Mouse (Mus musculus) G1E-ER4 (cell line): ENCODE results near the gene Rergl. TPM values are rescaled to one million over a fixed set of nuclear protein-coding genes. Genes with fewer than 3 reads are reported as not detected.

Source experiments
- GATA1 ChIP-seq: IDR thresholded peaks from one replicate; pipeline ENCODE4 v1.8.0; 2012; ENCODE audit warnings: low read length, inconsistent platforms
- polyA plus RNA-seq: library from polyadenylated mRNA; stranded (reverse); fragments of >175 nt; gene quantifications from 2 replicates; pipeline ENCODE4 v1.2.3, GENCODE M21; 2012

The Rergl gene
- not detected in 2 replicates for polyA plus RNA-seq

- TF ChIP-seq GATA1, result no peak
Observed at GRCm38 (mm10) chr6:139501876-139502275, at the start of gene Rergl. Rergl (minus strand) TSS chr6:139501976.

DNA sequence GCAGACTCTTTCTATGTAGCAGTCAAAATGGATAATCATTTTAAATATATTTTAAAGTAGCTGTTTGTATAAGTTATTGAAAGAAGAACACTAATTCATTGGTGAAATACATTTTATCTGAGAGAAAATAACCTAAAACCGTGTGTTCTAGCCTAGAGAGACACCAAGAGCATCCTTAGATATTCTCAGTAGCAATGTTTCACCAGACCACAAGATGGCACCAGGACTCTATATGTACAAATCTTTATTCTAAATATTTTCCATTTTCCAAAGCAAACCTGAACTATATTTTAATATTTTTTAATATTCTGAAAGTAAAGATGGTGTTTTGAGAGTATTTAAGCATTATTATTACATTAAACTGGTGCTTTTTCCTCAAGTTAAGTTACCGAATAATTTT, 36.7 kb upstream of the Rergl start:
- no peak for TF ChIP-seq GATA1

- no peak for TF ChIP-seq GATA1
Observed at GRCm38 (mm10) chr6:139525406-139525805, 23.6 kb upstream of the Rergl start.

DNA sequence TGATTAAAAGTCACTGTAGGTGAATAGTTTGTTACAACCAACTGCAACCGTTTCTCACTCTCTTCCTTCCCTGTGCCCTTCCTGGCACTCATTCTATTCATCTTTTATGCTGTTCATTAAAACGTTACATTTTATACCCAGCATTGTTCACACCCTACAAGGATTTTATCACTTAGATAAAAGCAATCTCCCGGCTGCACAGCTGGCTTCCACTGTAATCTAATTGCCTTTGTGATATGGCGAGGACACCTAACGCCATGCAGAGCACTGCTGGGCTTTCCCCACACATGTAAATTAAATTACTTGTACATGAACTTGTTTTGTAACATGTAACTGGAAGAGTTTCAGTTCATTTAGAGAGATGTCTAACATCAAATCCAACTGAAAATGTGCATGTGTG, 22.5 kb upstream of the Rergl start:
- TF ChIP-seq GATA1, result no peak

DNA sequence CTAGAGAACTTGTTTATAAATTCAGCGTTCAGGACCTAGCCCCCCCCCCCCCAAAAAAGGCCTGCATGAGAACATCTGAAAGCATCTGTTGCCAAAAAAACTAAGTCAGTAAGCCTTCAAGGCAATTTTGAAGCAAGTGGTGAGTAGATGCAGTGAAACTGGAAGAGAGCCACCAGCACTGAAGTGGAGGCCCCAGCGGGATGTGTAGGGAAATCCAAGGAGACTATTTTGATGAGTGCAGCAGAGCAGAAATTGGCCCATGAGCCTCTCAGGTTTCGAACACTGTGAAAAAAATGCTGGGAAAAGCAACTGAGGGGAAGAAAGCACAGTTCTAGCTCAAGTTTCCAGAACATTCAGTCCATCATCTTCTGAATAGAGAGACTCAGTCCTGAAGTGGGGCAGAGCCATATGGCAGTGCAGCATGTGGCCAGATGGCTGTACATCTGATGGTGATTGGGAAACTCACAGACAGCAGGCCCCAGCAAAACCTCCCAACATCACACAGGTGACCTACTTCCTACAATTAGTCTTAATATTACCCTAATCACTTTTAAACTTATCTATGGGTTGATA, 13.2 kb upstream of the Rergl start:
- no peak for TF ChIP-seq GATA1

- TF ChIP-seq GATA1, result no peak
Observed at GRCm38 (mm10) chr6:139479730-139480129, 22.0 kb downstream of the Rergl start.

- TF ChIP-seq GATA1, result no peak
Observed at GRCm38 (mm10) chr6:139464980-139465379, 36.8 kb downstream of the Rergl start.

DNA sequence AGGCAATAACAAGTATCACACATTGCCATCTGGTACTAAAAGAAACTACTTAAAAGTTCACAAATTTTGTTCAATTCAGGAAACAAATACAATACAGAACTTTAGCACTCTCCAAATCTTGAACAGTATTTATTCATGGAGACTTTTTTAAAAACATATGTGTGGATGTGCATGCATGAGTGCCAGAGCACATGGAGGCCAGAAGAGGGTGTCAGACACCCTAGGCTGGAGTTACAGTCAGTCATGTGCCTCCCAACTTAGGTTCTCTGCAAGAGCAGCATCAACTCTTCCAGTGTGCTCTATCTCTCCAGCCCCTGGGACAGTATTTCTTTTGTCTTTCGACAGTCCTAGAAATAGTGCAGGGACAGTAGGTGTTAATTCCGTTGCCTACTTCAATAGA, 37.5 kb downstream of the Rergl start:
- no peak for TF ChIP-seq GATA1

DNA sequence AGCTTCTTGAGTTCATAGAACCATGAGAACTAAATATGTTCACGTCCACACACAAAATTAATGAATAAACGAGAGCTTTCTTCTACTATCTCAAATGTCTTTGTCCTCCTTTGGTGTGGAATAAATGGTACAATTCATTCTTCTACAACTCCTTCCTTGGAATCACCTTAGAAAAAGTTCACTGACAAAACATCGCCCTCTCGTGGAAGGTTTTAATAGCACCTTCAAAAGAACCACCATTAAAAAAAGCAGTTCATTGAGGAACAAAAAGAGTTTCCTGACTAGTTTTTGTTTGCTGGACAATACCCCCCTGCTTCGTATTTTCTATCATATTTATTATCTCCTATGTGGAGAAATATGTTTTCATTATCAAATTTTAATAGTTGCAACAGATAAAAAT, 40.7 kb downstream of the Rergl start:
- TF ChIP-seq GATA1, result no peak

DNA sequence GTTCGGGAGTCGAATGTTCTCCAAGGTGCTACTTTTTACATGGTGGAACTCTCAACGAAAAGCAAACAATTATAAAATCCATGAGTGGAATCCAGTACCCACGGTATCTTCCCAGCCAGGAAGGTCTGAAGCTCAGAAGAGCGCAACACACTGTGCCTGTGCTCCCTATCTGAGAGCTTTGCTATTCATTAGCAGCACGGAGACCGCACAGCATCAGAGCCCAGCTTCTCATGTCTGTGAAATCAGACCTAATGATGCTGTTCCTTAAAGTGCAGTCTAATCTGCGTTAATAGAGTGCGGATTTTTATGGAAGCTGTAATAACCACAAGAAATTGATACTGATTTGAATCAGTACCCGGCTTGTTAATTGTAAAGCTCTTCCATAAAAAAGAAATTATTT, 41.3 kb downstream of the Rergl start:
- no peak for TF ChIP-seq GATA1

DNA sequence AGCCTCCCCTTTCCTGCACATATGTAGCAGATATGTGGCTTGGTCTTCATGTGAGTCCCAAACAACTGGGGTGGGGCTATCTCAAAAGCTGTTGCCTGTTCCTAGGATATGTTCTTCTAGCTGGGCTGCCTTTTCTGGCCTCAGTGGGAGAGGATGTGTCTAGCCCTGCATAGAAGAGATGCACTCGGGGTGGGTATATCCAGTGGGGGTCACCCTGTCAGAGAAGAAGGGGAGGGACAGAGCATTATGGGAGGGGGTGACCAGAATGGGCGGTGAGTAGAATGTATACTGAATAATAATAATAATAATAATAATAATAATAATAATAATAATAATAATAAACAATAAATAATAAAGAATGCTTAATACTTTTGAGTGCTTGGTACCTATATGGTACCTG, 57.8 kb downstream of the Rergl start:
- TF ChIP-seq GATA1, result no peak

Other genes with a start within 250 kb of the Rergl start
- gene Pik3c2g, start 85.2 kb upstream of the Rergl start, polyA plus RNA-seq, result not detected in 2 replicates